Mouse (Mus musculus): Measurements from ENCODE around the gene Dnajc11. TPM values are rescaled to one million over a fixed set of nuclear protein-coding genes. Genes with fewer than 3 reads are reported as not detected.

The Dnajc11 gene
- polyA plus RNA-seq (2015; fragmentation: Nextera tagmentation; extraction: Ambion mirVana): 62.4 and 62.7 TPM in 2 replicates

DNA sequence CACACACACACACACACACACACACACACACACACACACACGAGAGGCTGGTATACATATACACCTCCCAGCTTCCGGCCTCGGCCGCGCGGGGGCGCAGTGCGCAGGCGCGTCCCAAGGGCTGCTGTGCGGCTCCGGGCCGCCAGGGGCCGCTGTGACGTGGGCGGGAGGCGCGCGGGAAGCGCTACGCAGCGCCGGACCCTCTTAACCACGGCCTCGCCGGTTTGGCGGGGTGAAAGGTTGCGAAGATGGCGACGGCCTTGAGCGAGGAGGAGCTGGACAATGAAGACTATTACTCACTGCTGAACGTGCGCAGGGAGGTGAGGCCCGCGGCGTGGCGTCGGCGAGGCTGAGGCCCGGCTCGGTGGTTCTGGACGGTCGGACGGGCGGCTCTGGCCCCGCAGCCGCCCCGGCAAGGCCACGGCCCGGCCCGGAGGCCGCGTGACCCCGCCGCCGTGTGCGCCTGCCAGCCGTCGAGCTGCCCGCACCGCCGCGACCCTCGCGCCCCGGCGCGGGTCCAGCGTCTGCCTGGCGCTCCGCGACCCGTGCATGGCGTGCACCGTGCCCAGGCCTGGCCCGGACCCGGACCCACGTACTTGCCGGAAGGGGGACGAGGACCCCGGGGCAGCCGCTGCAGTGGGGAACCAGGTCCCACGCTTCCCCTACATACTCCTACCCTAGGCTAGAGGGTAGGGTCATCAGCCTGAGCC is at the start of gene Dnajc11:
TSS of gene Dnajc11 (plus strand) at position 187 of the 710 bp plus-strand sequence.
- no peaks in the 10 kb centered on the region for H3K27me3 ChIP-seq (ENCODE audit: control insufficient read depth, insufficient read depth, low read length)
- H3K4me3 ChIP-seq (replicated peaks; ENCODE audit: low read length): peak within 1 kb of the TSS; percentile 100
- peak within 1 kb of the TSS; percentile 97 for H3K4me2 ChIP-seq (ENCODE audit: low read depth, low read length)
- under 1% methylated on average over 82 of the region's 83 CpGs for WGBS
- peaks cover 16% of the 10 kb centered on the region for H3K4me1 ChIP-seq (ENCODE audit: control insufficient read depth, insufficient read depth, low read length)
- peak within 1 kb of the TSS; percentile 98 for H3K9ac ChIP-seq (ENCODE audit: low read length)
- H3K9me3 ChIP-seq (replicated peaks; ENCODE audit: control insufficient read depth, low read length): no peaks in the 10 kb centered on the region
- H3K27ac ChIP-seq (ENCODE audit: low read length): peak within 1 kb of the TSS; percentile 58; the same call in 1 of the 2 replicates
- ATAC-seq (ENCODE audit: insufficient read depth, low FRiP score): peak; percentile 91
- H3K36me3 ChIP-seq (ENCODE audit: control insufficient read depth, insufficient read depth, low read length): no peaks in the 10 kb centered on the region

GRCm38 (mm10) chr4:151893241-151893640 is 40.2 kb upstream of the Dnajc11 start:
- H3K4me1 ChIP-seq (ENCODE audit: control insufficient read depth, insufficient read depth, low read length): no peaks in the 10 kb centered on the region
- H3K9me3 ChIP-seq (replicated peaks; ENCODE audit: control insufficient read depth, low read length): no peaks in the 10 kb centered on the region; the same call in 1 of the 2 replicates
- no peak overlapping the region for H3K4me2 ChIP-seq (ENCODE audit: low read depth, low read length)
- 63% methylated on average over 6 of the region's 6 CpGs for WGBS
- no peak overlapping the region for H3K9ac ChIP-seq (ENCODE audit: low read length)
- no peak for ATAC-seq (ENCODE audit: insufficient read depth, low FRiP score)
- no peak overlapping the region for H3K4me3 ChIP-seq (replicated peaks; ENCODE audit: low read length)
- H3K27ac ChIP-seq (ENCODE audit: low read length): no peak overlapping the region
- H3K27me3 ChIP-seq (ENCODE audit: control insufficient read depth, insufficient read depth, low read length): no peaks in the 10 kb centered on the region
- H3K36me3 ChIP-seq (ENCODE audit: control insufficient read depth, insufficient read depth, low read length): no peaks in the 10 kb centered on the region

DNA sequence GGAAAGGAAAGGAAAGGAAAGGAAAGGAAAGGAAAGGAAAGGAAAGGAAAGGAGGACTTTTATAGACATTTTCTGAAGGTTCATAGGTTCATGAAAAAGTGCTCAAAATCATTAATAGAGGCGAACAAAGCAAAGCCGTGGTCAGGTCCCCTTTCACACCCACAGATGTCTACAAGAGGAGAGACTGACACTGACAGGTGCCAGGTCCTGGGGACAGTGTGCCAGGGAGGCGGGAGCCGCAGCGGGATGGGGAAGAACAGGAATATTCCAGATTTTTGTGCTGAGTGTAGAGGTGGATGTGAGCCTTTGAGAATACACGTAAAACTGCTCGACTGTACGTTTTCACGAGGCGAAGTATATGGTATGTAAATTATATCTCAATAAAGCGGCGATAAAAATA is 38.6 kb upstream of the Dnajc11 start:
- Histone ChIP-seq H3K9ac (ENCODE audit: low read length) (no peak overlapping the region), H3K4me1 (ENCODE audit: control insufficient read depth, insufficient read depth, low read length) (no peaks in the 10 kb centered on the region), H3K27me3 (ENCODE audit: control insufficient read depth, insufficient read depth, low read length) (no peaks in the 10 kb centered on the region), H3K4me3 (replicated peaks; ENCODE audit: low read length) (no peak overlapping the region), H3K9me3 (replicated peaks; ENCODE audit: control insufficient read depth, low read length) (peaks cover 3% of the 10 kb centered on the region; the same call in 1 of the 2 replicates), H3K4me2 (ENCODE audit: low read depth, low read length) (no peak overlapping the region), H3K36me3 (ENCODE audit: control insufficient read depth, insufficient read depth, low read length) (no peaks in the 10 kb centered on the region), H3K27ac (ENCODE audit: low read length) (no peak overlapping the region)
- no peak for ATAC-seq (ENCODE audit: insufficient read depth, low FRiP score)
- 88% methylated on average over 12 of the region's 12 CpGs for WGBS

- whole genome bisulfite sequencing: 89% methylated on average over 7 of the region's 7 CpGs
- H3K27ac ChIP-seq (ENCODE audit: low read length): no peak overlapping the region
- no peak overlapping the region for H3K4me2 ChIP-seq (ENCODE audit: low read depth, low read length)
- no peaks in the 10 kb centered on the region for H3K27me3 ChIP-seq (ENCODE audit: control insufficient read depth, insufficient read depth, low read length)
- H3K9me3 ChIP-seq (replicated peaks; ENCODE audit: control insufficient read depth, low read length): peaks cover 4% of the 10 kb centered on the region; the same call in 1 of the 2 replicates
- no peak for ATAC-seq (ENCODE audit: insufficient read depth, low FRiP score)
- no peak overlapping the region for H3K9ac ChIP-seq (ENCODE audit: low read length)
- H3K4me3 ChIP-seq (replicated peaks; ENCODE audit: low read length): no peak overlapping the region
- H3K36me3 ChIP-seq (ENCODE audit: control insufficient read depth, insufficient read depth, low read length): no peaks in the 10 kb centered on the region
- H3K4me1 ChIP-seq (ENCODE audit: control insufficient read depth, insufficient read depth, low read length): no peaks in the 10 kb centered on the region
Observed at GRCm38 (mm10) chr4:151895624-151896023, 37.9 kb upstream of the Dnajc11 start.

DNA sequence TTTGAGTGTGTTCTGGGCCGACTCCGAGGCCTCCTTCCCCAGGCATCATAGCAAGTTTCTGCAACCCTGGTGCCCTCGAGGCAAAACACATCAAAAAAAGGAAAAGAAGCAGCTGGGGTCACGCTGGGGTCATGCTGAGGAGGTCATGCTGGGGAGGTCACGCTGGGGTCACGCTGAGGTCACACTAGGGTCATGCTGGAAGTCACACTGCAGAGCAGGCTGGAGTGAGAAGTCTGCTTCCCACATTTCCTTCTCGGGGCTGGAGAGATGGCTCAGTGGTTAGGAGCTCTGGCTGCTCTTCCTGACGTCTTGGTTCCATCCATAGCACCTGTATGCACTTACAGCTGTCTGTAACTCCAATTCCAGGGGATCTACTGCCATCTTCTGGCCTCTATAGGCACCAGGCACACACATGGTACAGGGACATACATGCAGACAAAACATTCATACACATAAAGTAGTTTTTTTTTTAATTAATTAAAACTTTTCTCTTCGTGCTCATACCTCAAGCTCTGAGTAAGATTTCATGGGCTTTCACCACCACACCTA is 36.3 kb upstream of the Dnajc11 start:
- WGBS: 74% methylated on average over 9 of the region's 9 CpGs
- peaks cover 4% of the 10 kb centered on the region; the same call in 1 of the 2 replicates for H3K9me3 ChIP-seq (replicated peaks; ENCODE audit: control insufficient read depth, low read length)
- ATAC-seq (ENCODE audit: insufficient read depth, low FRiP score): no peak

DNA sequence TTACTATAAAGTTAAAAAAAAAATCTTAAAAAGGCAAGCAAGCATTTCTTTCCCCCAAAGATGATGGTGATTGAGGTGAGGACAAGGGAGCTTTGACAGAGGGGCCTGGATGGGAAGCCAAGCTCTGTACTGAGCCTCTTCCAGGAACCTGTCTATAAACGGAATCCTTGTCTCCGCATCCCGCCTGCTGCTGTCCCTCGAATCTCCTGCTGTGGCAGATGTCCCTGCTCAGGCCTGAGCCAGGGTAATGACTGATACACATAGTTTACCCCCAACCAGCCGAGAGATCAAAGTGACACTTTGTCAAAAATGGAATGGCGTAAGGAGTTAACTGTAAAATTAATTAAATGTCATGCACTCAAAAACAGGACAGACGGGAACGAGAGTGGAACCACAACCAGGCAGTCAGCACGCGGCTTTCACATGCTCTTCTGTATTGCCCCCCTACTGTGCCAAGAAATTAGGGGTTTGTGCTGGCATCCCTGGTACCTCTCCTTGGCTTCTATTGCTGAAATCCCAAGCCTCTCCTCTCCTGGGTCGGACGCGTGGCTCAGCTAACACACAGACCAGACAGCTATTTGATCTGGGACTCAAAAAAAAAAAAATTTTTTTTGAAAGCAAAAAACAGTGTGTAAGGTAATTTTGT is 34.8 kb upstream of the Dnajc11 start:
- Histone ChIP-seq H3K4me2 (ENCODE audit: low read depth, low read length) (no peak overlapping the region), H3K4me3 (replicated peaks; ENCODE audit: low read length) (no peak overlapping the region), H3K9me3 (replicated peaks; ENCODE audit: control insufficient read depth, low read length) (peaks cover 4% of the 10 kb centered on the region; the same call in 1 of the 2 replicates), H3K27ac (ENCODE audit: low read length) (no peak overlapping the region), H3K4me1 (ENCODE audit: control insufficient read depth, insufficient read depth, low read length) (peaks cover 5% of the 10 kb centered on the region), H3K9ac (ENCODE audit: low read length) (no peak overlapping the region), H3K36me3 (ENCODE audit: control insufficient read depth, insufficient read depth, low read length) (no peaks in the 10 kb centered on the region), H3K27me3 (ENCODE audit: control insufficient read depth, insufficient read depth, low read length) (no peaks in the 10 kb centered on the region)
- 58% methylated on average over 13 of the region's 13 CpGs for WGBS
- ATAC-seq (ENCODE audit: insufficient read depth, low FRiP score): no peak

More for the DNA sequence above, 36.3 kb upstream of the Dnajc11 start:
- Histone ChIP-seq H3K9ac (ENCODE audit: low read length) (no peak overlapping the region), H3K4me2 (ENCODE audit: low read depth, low read length) (no peak overlapping the region), H3K27me3 (ENCODE audit: control insufficient read depth, insufficient read depth, low read length) (no peaks in the 10 kb centered on the region), H3K27ac (ENCODE audit: low read length) (no peak overlapping the region), H3K4me1 (ENCODE audit: control insufficient read depth, insufficient read depth, low read length) (no peaks in the 10 kb centered on the region), H3K4me3 (replicated peaks; ENCODE audit: low read length) (no peak overlapping the region), H3K36me3 (ENCODE audit: control insufficient read depth, insufficient read depth, low read length) (no peaks in the 10 kb centered on the region)

GRCm38 (mm10) chr4:151899707-151900384 is 33.6 kb upstream of the Dnajc11 start:
- H3K9me3 ChIP-seq (replicated peaks; ENCODE audit: control insufficient read depth, low read length): peaks cover 4% of the 10 kb centered on the region; the same call in 1 of the 2 replicates
- H3K4me1 ChIP-seq (ENCODE audit: control insufficient read depth, insufficient read depth, low read length): peaks cover 5% of the 10 kb centered on the region
- no peaks in the 10 kb centered on the region for H3K27me3 ChIP-seq (ENCODE audit: control insufficient read depth, insufficient read depth, low read length)
- H3K27ac ChIP-seq (ENCODE audit: low read length): no peak overlapping the region
- 70% methylated on average over 11 of the region's 11 CpGs for WGBS
- H3K36me3 ChIP-seq (ENCODE audit: control insufficient read depth, insufficient read depth, low read length): no peaks in the 10 kb centered on the region
- ATAC-seq (ENCODE audit: insufficient read depth, low FRiP score): no peak
- no peak overlapping the region for H3K4me2 ChIP-seq (ENCODE audit: low read depth, low read length)
- H3K4me3 ChIP-seq (replicated peaks; ENCODE audit: low read length): no peak overlapping the region
- H3K9ac ChIP-seq (ENCODE audit: low read length): no peak overlapping the region

DNA sequence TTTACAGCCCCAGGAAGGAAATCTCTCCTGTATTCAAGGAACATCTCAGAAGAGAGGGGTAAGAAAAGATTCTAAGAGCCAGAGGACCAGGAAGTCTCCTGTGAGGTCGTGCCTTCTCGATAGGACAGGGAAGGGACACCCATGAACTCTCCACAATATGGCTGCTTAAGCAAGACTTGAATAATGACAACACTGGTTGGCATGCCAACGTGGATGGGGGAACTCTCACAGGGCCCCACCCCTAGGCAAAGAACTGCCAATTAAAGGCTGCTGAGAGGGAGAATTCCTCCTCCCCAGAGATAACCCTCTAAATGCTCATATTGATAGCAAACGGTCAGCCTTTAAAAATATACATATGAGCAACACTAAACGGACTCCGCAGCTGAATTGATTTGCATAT is 32.8 kb upstream of the Dnajc11 start:
- peaks cover 4% of the 10 kb centered on the region; the same call in 1 of the 2 replicates for H3K9me3 ChIP-seq (replicated peaks; ENCODE audit: control insufficient read depth, low read length)
- WGBS: 72% methylated on average over 6 of the region's 6 CpGs
- ATAC-seq (ENCODE audit: insufficient read depth, low FRiP score): no peak
- peaks cover 5% of the 10 kb centered on the region for H3K4me1 ChIP-seq (ENCODE audit: control insufficient read depth, insufficient read depth, low read length)
- H3K27me3 ChIP-seq (ENCODE audit: control insufficient read depth, insufficient read depth, low read length): no peaks in the 10 kb centered on the region
- no peak overlapping the region for H3K4me3 ChIP-seq (replicated peaks; ENCODE audit: low read length)
- H3K36me3 ChIP-seq (ENCODE audit: control insufficient read depth, insufficient read depth, low read length): no peaks in the 10 kb centered on the region
- H3K4me2 ChIP-seq (ENCODE audit: low read depth, low read length): no peak overlapping the region
- no peak overlapping the region for H3K27ac ChIP-seq (ENCODE audit: low read length)
- no peak overlapping the region for H3K9ac ChIP-seq (ENCODE audit: low read length)
